Mouse (Mus musculus) CD4-positive helper T cell, adult 2 months (primary cell): Measurements from ENCODE around the gene Peg10.

Experiments used
- DNase-seq: peaks from one replicate; pipeline ENCODE4 v3.0.0-alpha.2; 2012; ENCODE audit warnings: low read depth, missing footprints, low spot score

Gene Peg10

DNA sequence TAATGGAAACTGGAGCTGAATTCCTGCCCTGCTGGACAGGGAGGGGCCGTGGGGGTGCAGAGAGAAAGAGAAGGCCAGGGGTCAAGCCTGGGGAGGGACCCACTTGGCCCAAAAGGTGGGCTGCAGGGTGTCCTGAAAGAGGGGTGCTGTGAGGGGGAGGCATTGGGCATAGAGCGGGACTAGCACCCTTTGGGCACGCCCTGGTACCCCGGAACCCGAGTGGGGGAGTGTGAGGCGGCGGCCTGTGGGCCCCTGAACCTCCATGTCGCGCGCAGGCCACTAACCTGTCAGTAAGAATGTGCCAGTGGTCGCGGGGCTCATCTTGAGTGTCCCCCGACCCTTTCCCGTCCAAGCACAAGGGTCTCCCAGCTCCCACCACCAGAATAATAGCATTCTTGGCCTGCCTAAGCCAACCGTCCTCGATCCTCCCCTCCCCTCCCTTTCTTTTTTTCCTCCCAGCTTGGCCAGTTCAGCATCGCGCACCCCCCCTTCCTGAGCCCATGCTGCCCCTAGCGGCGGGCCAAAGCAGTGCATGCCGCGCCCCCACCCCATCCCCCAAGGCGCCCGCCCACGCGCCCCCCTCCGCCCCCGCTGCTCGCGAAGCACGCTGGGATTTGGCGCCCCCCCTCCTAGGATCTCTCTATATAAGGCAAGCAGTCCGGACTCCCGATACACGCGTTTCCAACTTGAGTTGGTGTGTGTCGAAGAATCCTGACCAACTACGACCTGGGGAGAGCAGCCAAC is at the start of gene Peg10, which contains the start of gene Sgce:
Peg10 (plus strand) TSS at position 611 of the 744 bp plus-strand sequence.
Sgce (minus strand) TSS at position 512 of the 744 bp plus-strand sequence.
- DNase-seq, result no peak

DNA sequence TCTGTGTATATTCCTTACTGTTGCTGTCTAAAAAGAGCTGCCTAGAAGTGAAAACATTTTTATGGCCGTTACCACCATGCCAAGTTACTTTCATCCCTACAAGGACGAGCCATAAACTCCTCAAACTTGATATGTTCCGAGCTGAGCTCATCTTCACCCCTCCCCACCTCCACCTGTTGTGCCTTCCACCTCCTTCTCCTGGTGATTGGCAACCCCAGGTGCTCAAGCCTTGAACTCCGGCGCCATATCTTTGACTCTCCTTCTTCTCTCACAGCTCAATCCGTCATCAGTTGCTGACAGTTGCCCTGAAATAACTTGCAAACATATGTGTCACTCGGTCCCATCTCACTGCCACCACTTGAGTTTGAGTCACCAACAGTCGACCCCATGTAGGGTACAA is 45.5 kb upstream of the Peg10 start:
- DNase-seq, result no peak

DNA sequence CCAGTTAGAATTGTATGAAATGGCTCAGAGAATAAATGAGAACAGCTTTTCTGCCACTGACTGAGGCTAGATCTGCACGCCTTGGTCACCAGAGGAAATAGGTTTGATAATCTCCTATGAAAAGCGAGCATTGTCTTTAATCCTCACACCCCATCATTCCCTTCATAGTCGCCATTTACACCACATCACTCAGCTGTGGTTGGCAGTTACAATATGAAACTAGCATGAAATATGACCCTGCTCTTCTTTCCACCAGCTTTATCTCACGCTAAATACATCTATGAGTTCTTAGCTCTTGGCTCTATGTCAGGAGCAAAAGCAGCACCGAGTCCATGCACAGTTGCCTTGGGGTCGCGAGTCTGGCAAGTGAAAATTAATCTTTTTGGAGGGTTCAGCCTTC is 43.2 kb upstream of the Peg10 start:
- no peak for DNase-seq

GRCm38 (mm10) chr6:4706415-4706814 is 40.7 kb upstream of the Peg10 start:
- no peak for DNase-seq

DNA sequence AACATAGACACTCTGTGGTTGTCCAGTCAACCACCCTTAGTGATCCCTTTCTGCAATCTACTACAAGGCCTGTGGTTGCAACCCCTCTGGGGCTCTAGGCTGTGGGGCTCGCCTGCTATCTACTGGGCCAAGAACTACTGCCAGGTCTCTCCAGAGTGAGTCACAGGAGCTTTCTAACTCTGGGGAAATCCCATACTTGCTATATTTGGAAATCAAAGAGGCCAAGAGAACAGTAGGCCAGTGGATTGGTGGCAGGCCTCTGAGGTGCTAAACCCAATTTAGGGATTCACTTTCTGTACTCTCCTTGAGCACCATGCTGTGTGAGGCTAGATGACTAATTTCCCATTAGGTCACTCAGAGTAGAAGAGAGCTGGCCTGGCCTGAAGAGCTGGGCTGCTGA is 38.1 kb upstream of the Peg10 start:
- no peak for DNase-seq

GRCm38 (mm10) chr6:4716171-4716570 is 30.9 kb upstream of the Peg10 start:
- no peak for DNase-seq

GRCm38 (mm10) chr6:4717344-4717743 is 29.8 kb upstream of the Peg10 start:
- DNase-seq, result no peak

- DNase-seq, result no peak
These were observed 25.0 kb upstream of the Peg10 start for GRCm38 (mm10) chr6:4722142-4722541.

DNA sequence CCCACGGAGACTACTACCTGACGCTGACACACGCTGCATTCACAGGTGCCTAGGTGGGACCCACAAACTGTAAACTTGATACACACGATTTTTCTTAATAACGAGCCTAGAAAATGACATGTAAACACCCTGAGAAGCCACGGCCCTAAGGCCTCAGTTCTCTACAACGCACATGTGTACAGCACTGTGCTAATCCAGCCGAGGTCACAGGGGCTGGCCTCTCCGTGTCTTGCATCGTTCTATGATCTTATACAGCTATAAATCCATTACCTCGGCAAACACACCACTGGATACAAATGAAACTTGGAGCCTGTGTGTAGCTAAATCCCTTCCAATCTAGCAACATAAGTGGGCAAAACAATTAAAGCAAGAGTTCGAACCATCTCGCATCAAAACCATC is 24.4 kb upstream of the Peg10 start:
- no peak for DNase-seq

- DNase-seq, result no peak
These were observed 22.9 kb upstream of the Peg10 start for GRCm38 (mm10) chr6:4723998-4724757.

GRCm38 (mm10) chr6:4728305-4728704 is 18.8 kb upstream of the Peg10 start:
- DNase-seq, result no peak

DNA sequence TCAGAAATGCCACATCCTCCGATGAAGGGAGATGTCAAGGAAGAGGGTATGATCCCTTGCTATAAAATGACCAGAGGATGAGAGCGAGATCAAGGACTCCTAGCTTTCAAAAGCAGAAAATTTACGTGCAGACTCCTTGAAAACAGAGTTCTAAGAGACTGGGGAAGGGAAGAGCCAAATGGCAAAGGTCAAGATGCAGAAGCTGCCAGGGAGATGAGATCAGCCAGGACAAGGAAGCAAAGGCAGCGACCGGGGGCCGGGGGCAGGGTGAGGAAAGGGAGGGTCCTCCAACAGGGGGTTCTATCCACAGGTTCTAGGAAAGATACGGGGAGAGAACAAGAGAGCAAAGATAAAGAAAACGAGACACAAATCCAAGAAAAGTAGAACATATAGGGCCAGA is 15.4 kb upstream of the Peg10 start:
- DNase-seq, result no peak

GRCm38 (mm10) chr6:4733208-4733607 is 13.9 kb upstream of the Peg10 start:
- DNase-seq, result no peak

- DNase-seq, result no peak
These were observed 10.7 kb upstream of the Peg10 start for GRCm38 (mm10) chr6:4736372-4736771.

GRCm38 (mm10) chr6:4738034-4738629 is 9.0 kb upstream of the Peg10 start:
- DNase-seq, result no peak

GRCm38 (mm10) chr6:4738717-4739116 is 8.4 kb upstream of the Peg10 start:
- no peak for DNase-seq

- no peak for DNase-seq
These were observed 7.4 kb upstream of the Peg10 start for GRCm38 (mm10) chr6:4739522-4740355.

GRCm38 (mm10) chr6:4740511-4740910 is 6.6 kb upstream of the Peg10 start:
- DNase-seq, result no peak

- no peak for DNase-seq
These were observed 940 bp upstream of the Peg10 start for GRCm38 (mm10) chr6:4746036-4746695.

- DNase-seq, result peak; percentile 43
These were observed 785 bp downstream of the Peg10 start for GRCm38 (mm10) chr6:4747677-4748505.
